Mouse (Mus musculus): ENCODE data around the gene Ryr3. TPM values are rescaled to one million over a fixed set of nuclear protein-coding genes. Genes with fewer than 3 reads are reported as not detected.

Ryr3 gene
- polyA plus RNA-seq, 1 experiment from 2014 or later: 2.3 TPM

- ATAC-seq: no peak
- no peaks in the 10 kb centered on the region for H3K27me3 ChIP-seq (replicated peaks; ENCODE audit: control insufficient read depth, insufficient read depth, low read length)
- no peak overlapping the region for H3K4me2 ChIP-seq (ENCODE audit: low read length)
- no peak overlapping the region for H3K9ac ChIP-seq (ENCODE audit: low read length)
- H3K27ac ChIP-seq (ENCODE audit: low read depth, low read length): no peak overlapping the region
- H3K4me3 ChIP-seq (ENCODE audit: low read depth, low read length): no peak overlapping the region
- 70% methylated on average over 5 of the region's 5 CpGs for WGBS
- peaks cover 6% of the 10 kb centered on the region; the same call in 1 of the 2 replicates for H3K4me1 ChIP-seq (ENCODE audit: control insufficient read depth, insufficient read depth, low read length)
- DNase-seq (ENCODE audit: low spot score): peak; percentile 20
- H3K36me3 ChIP-seq (ENCODE audit: control insufficient read depth, insufficient read depth, low read length): no peaks in the 10 kb centered on the region
- H3K9me3 ChIP-seq (replicated peaks; ENCODE audit: control insufficient read depth, low read length): no peaks in the 10 kb centered on the region
These were observed 451.9 kb downstream of the Ryr3 start for GRCm38 (mm10) chr2:112765046-112765445.

- WGBS: 76% methylated on average over 5 of the region's 5 CpGs
- no peak for ATAC-seq
These were observed 452.6 kb downstream of the Ryr3 start for GRCm38 (mm10) chr2:112764274-112764673.

GRCm38 (mm10) chr2:112762006-112762405 is 454.9 kb downstream of the Ryr3 start:
- H3K9ac ChIP-seq (ENCODE audit: low read length): no peak overlapping the region
- H3K9me3 ChIP-seq (replicated peaks; ENCODE audit: control insufficient read depth, low read length): no peaks in the 10 kb centered on the region
- H3K4me1 ChIP-seq (ENCODE audit: control insufficient read depth, insufficient read depth, low read length): peaks cover 6% of the 10 kb centered on the region; the same call in 1 of the 2 replicates
- DNase-seq (ENCODE audit: low spot score) (no peak), ATAC-seq (no peak)
- H3K4me3 ChIP-seq (ENCODE audit: low read depth, low read length): no peak overlapping the region
- H3K27ac ChIP-seq (ENCODE audit: low read depth, low read length): no peak overlapping the region
- 81% methylated on average over 2 of the region's 2 CpGs for WGBS
- H3K36me3 ChIP-seq (ENCODE audit: control insufficient read depth, insufficient read depth, low read length): no peaks in the 10 kb centered on the region
- no peak overlapping the region for H3K4me2 ChIP-seq (ENCODE audit: low read length)
- no peaks in the 10 kb centered on the region for H3K27me3 ChIP-seq (replicated peaks; ENCODE audit: control insufficient read depth, insufficient read depth, low read length)

More at GRCm38 (mm10) chr2:112764274-112764673, 452.6 kb downstream of the Ryr3 start:
- H3K4me3 ChIP-seq (ENCODE audit: low read depth, low read length): no peak overlapping the region
- no peak overlapping the region for H3K4me2 ChIP-seq (ENCODE audit: low read length)
- no peaks in the 10 kb centered on the region for H3K27me3 ChIP-seq (replicated peaks; ENCODE audit: control insufficient read depth, insufficient read depth, low read length)
- H3K9ac ChIP-seq (ENCODE audit: low read length): no peak overlapping the region
- H3K36me3 ChIP-seq (ENCODE audit: control insufficient read depth, insufficient read depth, low read length): no peaks in the 10 kb centered on the region
- peaks cover 6% of the 10 kb centered on the region; the same call in 1 of the 2 replicates for H3K4me1 ChIP-seq (ENCODE audit: control insufficient read depth, insufficient read depth, low read length)
- no peak for DNase-seq (ENCODE audit: low spot score)
- H3K9me3 ChIP-seq (replicated peaks; ENCODE audit: control insufficient read depth, low read length): no peaks in the 10 kb centered on the region
- H3K27ac ChIP-seq (ENCODE audit: low read depth, low read length): no peak overlapping the region

- H3K27me3 ChIP-seq (replicated peaks; ENCODE audit: control insufficient read depth, insufficient read depth, low read length): no peaks in the 10 kb centered on the region
- DNase-seq (ENCODE audit: low spot score): peak; percentile 70
These were observed 455.5 kb downstream of the Ryr3 start for GRCm38 (mm10) chr2:112761196-112761913.

GRCm38 (mm10) chr2:112760692-112761091 is 456.2 kb downstream of the Ryr3 start:
- H3K4me3 ChIP-seq (ENCODE audit: low read depth, low read length): no peak overlapping the region
- H3K4me2 ChIP-seq (ENCODE audit: low read length): no peak overlapping the region
- H3K36me3 ChIP-seq (ENCODE audit: control insufficient read depth, insufficient read depth, low read length): no peaks in the 10 kb centered on the region
- no peak overlapping the region for H3K9ac ChIP-seq (ENCODE audit: low read length)
- ATAC-seq (peak; percentile 51), DNase-seq (ENCODE audit: low spot score) (peak; percentile 22)
- no peaks in the 10 kb centered on the region for H3K9me3 ChIP-seq (replicated peaks; ENCODE audit: control insufficient read depth, low read length)
- H3K27me3 ChIP-seq (replicated peaks; ENCODE audit: control insufficient read depth, insufficient read depth, low read length): no peaks in the 10 kb centered on the region
- 68% methylated on average over 4 of the region's 4 CpGs for WGBS
- H3K27ac ChIP-seq (ENCODE audit: low read depth, low read length): no peak overlapping the region
- H3K4me1 ChIP-seq (ENCODE audit: control insufficient read depth, insufficient read depth, low read length): peaks cover 6% of the 10 kb centered on the region; the same call in 1 of the 2 replicates

More at GRCm38 (mm10) chr2:112761196-112761913, 455.5 kb downstream of the Ryr3 start:
- Histone ChIP-seq H3K4me3 (ENCODE audit: low read depth, low read length) (no peak overlapping the region), H3K27ac (ENCODE audit: low read depth, low read length) (no peak overlapping the region; the same call in 1 of the 2 replicates), H3K9me3 (replicated peaks; ENCODE audit: control insufficient read depth, low read length) (no peaks in the 10 kb centered on the region), H3K36me3 (ENCODE audit: control insufficient read depth, insufficient read depth, low read length) (no peaks in the 10 kb centered on the region), H3K4me1 (ENCODE audit: control insufficient read depth, insufficient read depth, low read length) (peaks cover 6% of the 10 kb centered on the region; the same call in 1 of the 2 replicates), H3K4me2 (ENCODE audit: low read length) (no peak overlapping the region), H3K9ac (ENCODE audit: low read length) (no peak overlapping the region)
- WGBS: 55% methylated on average over 6 of the region's 6 CpGs
- peak; percentile 83 for ATAC-seq

GRCm38 (mm10) chr2:112759678-112760077 is 457.2 kb downstream of the Ryr3 start:
- DNase-seq (ENCODE audit: low spot score) (no peak), ATAC-seq (no peak)
- Histone ChIP-seq H3K4me1 (ENCODE audit: control insufficient read depth, insufficient read depth, low read length) (peaks cover 6% of the 10 kb centered on the region; the same call in 1 of the 2 replicates), H3K9me3 (replicated peaks; ENCODE audit: control insufficient read depth, low read length) (no peaks in the 10 kb centered on the region), H3K27me3 (replicated peaks; ENCODE audit: control insufficient read depth, insufficient read depth, low read length) (no peaks in the 10 kb centered on the region), H3K27ac (ENCODE audit: low read depth, low read length) (no peak overlapping the region), H3K4me2 (ENCODE audit: low read length) (no peak overlapping the region), H3K9ac (ENCODE audit: low read length) (no peak overlapping the region), H3K36me3 (ENCODE audit: control insufficient read depth, insufficient read depth, low read length) (no peaks in the 10 kb centered on the region), H3K4me3 (ENCODE audit: low read depth, low read length) (no peak overlapping the region)
- WGBS: 71% methylated on average over 5 of the region's 5 CpGs

GRCm38 (mm10) chr2:112758732-112759131 is 458.2 kb downstream of the Ryr3 start:
- DNase-seq (ENCODE audit: low spot score) (no peak), ATAC-seq (no peak)
- Histone ChIP-seq H3K4me2 (ENCODE audit: low read length) (no peak overlapping the region), H3K27me3 (replicated peaks; ENCODE audit: control insufficient read depth, insufficient read depth, low read length) (no peaks in the 10 kb centered on the region), H3K4me3 (ENCODE audit: low read depth, low read length) (no peak overlapping the region), H3K27ac (ENCODE audit: low read depth, low read length) (no peak overlapping the region), H3K9ac (ENCODE audit: low read length) (no peak overlapping the region), H3K36me3 (ENCODE audit: control insufficient read depth, insufficient read depth, low read length) (no peaks in the 10 kb centered on the region), H3K9me3 (replicated peaks; ENCODE audit: control insufficient read depth, low read length) (no peaks in the 10 kb centered on the region), H3K4me1 (ENCODE audit: control insufficient read depth, insufficient read depth, low read length) (peaks cover 6% of the 10 kb centered on the region; the same call in 1 of the 2 replicates)
- WGBS: 92% methylated on average over 2 of the region's 2 CpGs

GRCm38 (mm10) chr2:112753316-112753715 is 463.6 kb downstream of the Ryr3 start:
- DNase-seq (ENCODE audit: low spot score) (no peak), ATAC-seq (no peak)
- Histone ChIP-seq H3K9ac (ENCODE audit: low read length) (no peak overlapping the region), H3K27ac (ENCODE audit: low read depth, low read length) (no peak overlapping the region), H3K4me1 (ENCODE audit: control insufficient read depth, insufficient read depth, low read length) (no peaks in the 10 kb centered on the region), H3K36me3 (ENCODE audit: control insufficient read depth, insufficient read depth, low read length) (no peaks in the 10 kb centered on the region), H3K4me2 (ENCODE audit: low read length) (no peak overlapping the region), H3K27me3 (replicated peaks; ENCODE audit: control insufficient read depth, insufficient read depth, low read length) (no peaks in the 10 kb centered on the region), H3K9me3 (replicated peaks; ENCODE audit: control insufficient read depth, low read length) (no peaks in the 10 kb centered on the region), H3K4me3 (ENCODE audit: low read depth, low read length) (no peak overlapping the region)
- 89% methylated on average over 4 of the region's 4 CpGs for WGBS

GRCm38 (mm10) chr2:112751416-112751815 is 465.5 kb downstream of the Ryr3 start:
- H3K36me3 ChIP-seq (ENCODE audit: control insufficient read depth, insufficient read depth, low read length): no peaks in the 10 kb centered on the region
- H3K9ac ChIP-seq (ENCODE audit: low read length): no peak overlapping the region
- H3K4me2 ChIP-seq (ENCODE audit: low read length): no peak overlapping the region
- no peaks in the 10 kb centered on the region for H3K9me3 ChIP-seq (replicated peaks; ENCODE audit: control insufficient read depth, low read length)
- no peak overlapping the region for H3K27ac ChIP-seq (ENCODE audit: low read depth, low read length)
- DNase-seq (ENCODE audit: low spot score): no peak
- H3K4me1 ChIP-seq (ENCODE audit: control insufficient read depth, insufficient read depth, low read length): no peaks in the 10 kb centered on the region
- WGBS: 91% methylated on average over 5 of the region's 5 CpGs
- H3K27me3 ChIP-seq (replicated peaks; ENCODE audit: control insufficient read depth, insufficient read depth, low read length): no peaks in the 10 kb centered on the region
- H3K4me3 ChIP-seq (ENCODE audit: low read depth, low read length): no peak overlapping the region
- no peak for ATAC-seq
